Mouse (Mus musculus) CH12.LX (cell line): Measurements from ENCODE around the gene Setd3.

Source experiments
- BHLHE40 ChIP-seq: IDR thresholded peaks from 2 replicates; pipeline ENCODE4 v1.6.1; 2011; ENCODE audit warnings: mild to moderate bottlenecking, low read depth, low read length, improper control_type of control experiment
- CHD2 ChIP-seq: IDR thresholded peaks from 2 replicates; pipeline ENCODE4 v1.6.1; 2011; ENCODE audit warnings: low read length, improper control_type of control experiment
- CTCF ChIP-seq, 2 experiments: IDR thresholded peaks in 1 of 2; conservative IDR thresholded peaks in 1 of 2; 2 replicates each; pipeline ENCODE4 v1.5.1; 2011 to 2012; ENCODE audit warnings: low read depth in 2 of 2, low read length in 2 of 2, improper control_type of control experiment in 1 of 2, inconsistent platforms in 1 of 2, mild to moderate bottlenecking in 1 of 2, moderate library complexity in 1 of 2
- JUN ChIP-seq: IDR thresholded peaks from 2 replicates; pipeline ENCODE4 v1.6.1; 2011; ENCODE audit warnings: low read depth, mild to moderate bottlenecking, low read length, improper control_type of control experiment, moderate library complexity; ENCODE audit not compliant: insufficient read depth
- MEF2A ChIP-seq: IDR thresholded peaks from 2 replicates; pipeline ENCODE4 v1.6.1; 2014; ENCODE audit warnings: low read depth, mild to moderate bottlenecking, inconsistent platforms, low read length, improper control_type of control experiment, borderline replicate concordance
- MXI1 ChIP-seq: IDR thresholded peaks from 2 replicates; pipeline ENCODE4 v1.6.1; 2011; ENCODE audit warnings: mild to moderate bottlenecking, low read depth, low read length, improper control_type of control experiment
- MYC ChIP-seq: IDR thresholded peaks from 2 replicates; pipeline ENCODE4 v1.6.1; 2011; ENCODE audit warnings: low read depth, mild to moderate bottlenecking, improper control_type of control experiment, low read length
- NRF1 ChIP-seq: IDR thresholded peaks from 2 replicates; pipeline ENCODE4 v1.6.1; 2014; ENCODE audit warnings: low read depth, mild to moderate bottlenecking, inconsistent platforms, low read length, improper control_type of control experiment, moderate library complexity
- PAX5 ChIP-seq: IDR thresholded peaks from 2 replicates; pipeline ENCODE4 v1.6.1; 2012; ENCODE audit warnings: low read length, inconsistent platforms, mixed read lengths
- POLR2A ChIP-seq: IDR thresholded peaks from 2 replicates; pipeline ENCODE4 v1.6.1; 2011; ENCODE audit warnings: low read depth, mild to moderate bottlenecking, improper control_type of control experiment, low read length
- UBTF ChIP-seq: IDR thresholded peaks from 2 replicates; pipeline ENCODE4 v1.6.1; 2012; ENCODE audit warnings: low read depth, mild to moderate bottlenecking, inconsistent platforms, low read length, improper control_type of control experiment, moderate library complexity
- USF1 ChIP-seq: IDR thresholded peaks from 2 replicates; pipeline ENCODE4 v1.6.1; 2014; ENCODE audit warnings: low read depth, mild to moderate bottlenecking, inconsistent platforms, low read length, improper control_type of control experiment

DNA sequence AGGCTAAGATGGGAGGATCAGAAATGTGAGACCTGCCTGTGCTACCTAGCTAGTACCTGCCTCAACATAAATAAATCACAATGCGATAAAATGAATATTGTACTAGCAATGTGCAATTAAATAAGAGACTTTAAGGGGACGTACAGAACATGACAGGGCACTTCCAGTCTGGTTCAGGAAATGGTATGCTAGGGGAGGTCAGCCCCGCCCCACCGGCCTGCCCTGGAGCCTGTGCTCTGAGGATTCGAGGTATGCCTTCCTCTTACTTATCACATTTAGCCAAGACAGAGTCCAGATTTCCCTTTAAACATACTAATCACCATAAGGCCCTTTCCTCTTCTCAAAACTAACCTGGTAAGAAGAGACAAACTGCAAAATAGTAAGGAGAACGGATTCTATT, 58.7 kb downstream of the Setd3 start:
- TF ChIP-seq BHLHE40: no peak
- no peak for TF ChIP-seq MYC
- TF ChIP-seq CHD2: no peak
- TF ChIP-seq JUN: no peak
- no peak for TF ChIP-seq NRF1
- no peak for TF ChIP-seq USF1
- no peak for TF ChIP-seq MEF2A
- no peak for TF ChIP-seq POLR2A
- no peak for TF ChIP-seq UBTF
- no peak for TF ChIP-seq CTCF (conservative IDR thresholded peaks at IDR 0.05 in 1 of 2, IDR thresholded peaks at IDR 0.05 in 1 of 2; ENCODE audit: low read depth in 2 of 2, low read length in 2 of 2)
- no peak for TF ChIP-seq MXI1
- TF ChIP-seq PAX5: no peak
